Mouse (Mus musculus) E14TG2a.4 (cell line): ENCODE data around the gene Retnlb.

Experiments used
- CTCF ChIP-seq: conservative IDR thresholded peaks from 2 replicates; pipeline ENCODE4 v1.5.1; 2014; ENCODE audit warnings: low read length
- NANOG ChIP-seq: IDR thresholded peaks from 2 replicates; pipeline ENCODE4 v1.6.1; 2014; ENCODE audit warnings: borderline replicate concordance, low read length, mixed read lengths
- POU5F1 ChIP-seq: IDR thresholded peaks from 2 replicates; pipeline ENCODE4 v1.6.1; 2014; ENCODE audit warnings: low read length, borderline replicate concordance

DNA sequence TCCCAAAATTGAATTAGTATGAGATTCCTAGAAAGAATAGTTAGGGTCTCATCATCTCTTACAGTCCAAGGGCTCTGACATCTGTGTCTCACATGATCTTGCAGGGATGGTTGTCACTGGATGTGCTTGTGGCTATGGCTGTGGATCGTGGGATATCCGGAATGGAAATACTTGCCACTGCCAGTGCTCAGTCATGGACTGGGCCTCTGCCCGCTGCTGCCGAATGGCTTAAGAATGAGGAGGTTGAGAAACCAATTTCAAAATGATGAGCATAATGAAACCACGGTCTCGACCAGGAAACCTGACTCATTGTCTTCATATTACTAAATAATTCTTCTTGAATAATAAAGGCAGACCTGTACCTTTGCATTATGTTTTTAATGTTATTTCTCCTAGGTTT is 1.9 kb downstream of the Retnlb start:
- TF ChIP-seq CTCF: no peak
- no peak for TF ChIP-seq POU5F1
- TF ChIP-seq NANOG: no peak
